ENCODE assay signal across 9 mouse cellular contexts in the genomic region with DNA sequence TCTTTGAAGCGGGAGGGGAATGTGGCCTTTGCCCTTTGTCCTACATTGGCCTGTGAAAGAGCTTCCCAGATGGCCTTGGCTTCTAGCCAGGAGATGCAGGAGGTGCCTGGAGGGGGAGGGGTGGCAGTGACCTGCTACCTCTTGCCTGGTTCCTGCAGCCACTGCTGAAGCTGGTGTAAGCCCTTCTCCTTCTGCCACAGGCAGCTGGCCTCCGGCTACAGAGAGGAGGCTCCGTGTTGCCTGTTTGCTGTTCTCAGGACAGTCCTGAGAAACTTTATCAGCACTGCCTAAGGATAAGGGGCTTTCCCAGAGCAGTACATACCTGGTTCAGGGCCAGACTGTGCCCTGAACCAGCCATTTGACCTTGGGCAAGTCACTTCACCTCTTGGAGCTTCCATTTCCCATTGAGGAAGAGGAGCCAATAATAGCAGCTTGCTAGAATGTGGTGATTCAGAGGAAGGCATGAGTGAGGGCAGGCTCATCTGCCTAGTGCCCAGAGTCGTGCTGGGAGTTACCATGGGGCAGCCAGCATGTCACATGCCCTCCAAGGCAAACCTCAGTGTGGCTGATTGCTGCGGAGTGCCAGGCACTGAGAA. TPM values are rescaled to one million over a fixed set of nuclear protein-coding genes. Genes with fewer than 3 reads are reported as not detected.
A peak's percentile ranks its signal among the peaks of the same experiment; 100 is the strongest.
DNase-seq lines count a peak whose midpoint lies in the region; ATAC-seq lines count a peak whose summit lies in the region.
"Had no signal": no experiment of that assay in that cellular context is flagged by ENCODE, and none has a peak within 500 bp of the region (broad histone marks: within the 10 kb centered on the region; RNA-seq: fewer than 3 reads in every experiment).

No protein-coding gene starts in this region.

- H3K9me3 ChIP-seq in heart, embryonic 14.5 days (ENCODE audit: control insufficient read depth, low read length): no peaks in the 10 kb centered on the region
- H3K9me3 ChIP-seq: midbrain, embryonic 12.5 days had no signal

- H3K9ac ChIP-seq in heart, embryonic 14.5 days (ENCODE audit: low read length): peak overlapping the region; percentile 22
- H3K9ac ChIP-seq: midbrain, embryonic 12.5 days had no signal

- peaks cover 34 to 57% of the 10 kb centered on the region in 2 experiments for H3K4me1 ChIP-seq in heart, embryonic 14.5 days (ENCODE audit: control insufficient read depth in 2 of 2, insufficient read depth in 2 of 2, low read length in 2 of 2)

- no peak overlapping the region for H3K4me2 ChIP-seq in heart, embryonic 14.5 days (ENCODE audit: low read length)
- H3K4me2 ChIP-seq: midbrain, embryonic 12.5 days had no signal

- peak; percentile 52 to 53 for DNase-seq in right cerebral cortex, postnatal 10 days (ENCODE audit: low spot score in 2 of 2)
- no peak for DNase-seq in right cerebral cortex, adult 2 months (ENCODE audit: low spot score in 2 of 2)
- DNase-seq in cerebellum, postnatal 36 days: peak; percentile 42 to 60
- DNase-seq in large intestine, adult 2 months (ENCODE audit: low read depth, low spot score): peak; percentile 83
- peak; percentile 77 for DNase-seq in retina, postnatal 7 days (ENCODE audit: low read depth, low spot score)
- no peak for DNase-seq in left cerebral cortex, adult 9 months (ENCODE audit: low spot score in 2 of 2)
- no peak for DNase-seq in c-Kit-positive CD71-positive TER-119-positive erythroid progenitor cells, embryonic 14.5 days (ENCODE audit: low spot score)

- H3K27me3 ChIP-seq in heart, embryonic 14.5 days (ENCODE audit: control insufficient read depth, insufficient read depth, low read length): no peaks in the 10 kb centered on the region
- H3K27me3 ChIP-seq: midbrain, embryonic 12.5 days had no signal

- no peak overlapping the region for H3K4me3 ChIP-seq in heart, embryonic 14.5 days (ENCODE audit: control insufficient read depth in 1 of 2, insufficient read depth in 1 of 2, low read depth in 1 of 2, low read length in 2 of 2)
- H3K4me3 ChIP-seq: midbrain, embryonic 12.5 days had no signal

- ATAC-seq in heart, embryonic 14.5 days (ENCODE audit: insufficient number of reproducible peaks, insufficient read depth, low FRiP score, low read depth): 0 out of 2 replicates have a peak, but pooled peaks have one; percentile 15

- H3K36me3 ChIP-seq in heart, embryonic 14.5 days (ENCODE audit: control insufficient read depth, insufficient read depth, low read length): peaks cover 98% of the 10 kb centered on the region
- H3K36me3 ChIP-seq: midbrain, embryonic 12.5 days had no signal

- H3K27ac ChIP-seq in heart, embryonic 14.5 days (replicated peaks in 1 of 2; ENCODE audit: control insufficient read depth in 1 of 2, insufficient read depth in 1 of 2, low read depth in 2 of 2, low read length in 2 of 2): peak overlapping the region; percentile 60 to 79
- H3K27ac ChIP-seq: midbrain, embryonic 12.5 days had no signal

- WGBS in heart, embryonic 14.5 days: 29% methylated on average over 5 of the region's 5 CpGs
- 20% methylated on average over 5 of the region's 5 CpGs for WGBS in large intestine, adult 2 months

RNA-seq across cellular contexts. Expression of gene Tgm2, which starts 15.7 kb away (rescaled TPM):
- polyA plus RNA-seq in heart, embryonic 14.5 days (2014; fragmentation: Nextera tagmentation; extraction: Ambion mirVana): 140 and 160 TPM in 2 replicates
- polyA plus RNA-seq in large intestine, adult 2 months (2012; rRNA removed): 143 and 152 TPM in 2 replicates

Comparison
In these comparisons a context has a peak if more than half of its experiments do, and no peak if none do; other contexts are left out.
1. DNase-seq: peak in right cerebral cortex, postnatal 10 days (2 of 2), cerebellum, postnatal 36 days (2 of 2), large intestine, adult 2 months (single experiment) and retina, postnatal 7 days (single experiment); none in right cerebral cortex, adult 2 months (0 of 2), left cerebral cortex, adult 9 months (0 of 2) and c-Kit-positive CD71-positive TER-119-positive erythroid progenitor cells, embryonic 14.5 days (single experiment).